Mouse (Mus musculus) yolk sac, embryonic 10.5 days (tissue): ENCODE measurements around the gene 1700001J03Rik.
"Not testable (repeated sequence)": the region's sequence is repeated elsewhere in the genome, so short reads cannot be mapped to it uniquely, and the experiment has no call there.

ENCODE experiments used
- DNase-seq: peaks from one replicate; pipeline ENCODE4 v3.0.0-alpha.2; 2017; ENCODE audit warnings: low spot score

The 1700001J03Rik gene

GRCm38 (mm10) chr5:146188144-146188543, 3.0 kb upstream of the 1700001J03Rik start:
- no peak for DNase-seq

GRCm38 (mm10) chr5:146187441-146187840, 2.3 kb upstream of the 1700001J03Rik start:
- not testable (repeated sequence) for DNase-seq

- not testable (repeated sequence) for DNase-seq
Measured at GRCm38 (mm10) chr5:146172744-146173143, 12.4 kb downstream of the 1700001J03Rik start.

- DNase-seq: not testable (repeated sequence)
Measured at GRCm38 (mm10) chr5:146170621-146171020, 14.5 kb downstream of the 1700001J03Rik start, which contains the start of gene Gm6309. Gene Gm6309 (minus strand): TSS chr5:146170721.

GRCm38 (mm10) chr5:146160439-146160838, 24.7 kb downstream of the 1700001J03Rik start, which contains the start of gene Gm5565:
Gene Gm5565 (minus strand): TSS chr5:146160539.
- not testable (repeated sequence) for DNase-seq

DNA sequence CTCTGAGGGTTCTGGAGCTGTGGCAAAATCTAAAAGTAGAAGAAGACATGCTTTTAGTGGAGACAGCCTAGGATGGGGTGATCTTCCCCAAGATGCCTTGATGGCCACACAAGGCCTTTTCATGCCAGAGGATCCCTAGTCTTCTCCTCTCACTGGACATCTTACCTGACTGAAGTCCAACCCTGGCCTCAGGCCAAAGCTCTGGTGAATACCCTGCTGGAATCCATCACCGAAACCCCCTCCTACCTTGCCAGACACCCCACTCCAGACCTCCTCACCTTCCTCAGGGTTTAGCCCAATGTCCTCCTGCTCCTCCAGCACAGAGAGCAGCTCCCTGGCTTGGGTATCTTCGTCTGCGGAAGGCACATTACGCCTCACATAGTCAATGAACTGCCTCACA, 26.8 kb downstream of the 1700001J03Rik start:
- not testable (repeated sequence) for DNase-seq

DNA sequence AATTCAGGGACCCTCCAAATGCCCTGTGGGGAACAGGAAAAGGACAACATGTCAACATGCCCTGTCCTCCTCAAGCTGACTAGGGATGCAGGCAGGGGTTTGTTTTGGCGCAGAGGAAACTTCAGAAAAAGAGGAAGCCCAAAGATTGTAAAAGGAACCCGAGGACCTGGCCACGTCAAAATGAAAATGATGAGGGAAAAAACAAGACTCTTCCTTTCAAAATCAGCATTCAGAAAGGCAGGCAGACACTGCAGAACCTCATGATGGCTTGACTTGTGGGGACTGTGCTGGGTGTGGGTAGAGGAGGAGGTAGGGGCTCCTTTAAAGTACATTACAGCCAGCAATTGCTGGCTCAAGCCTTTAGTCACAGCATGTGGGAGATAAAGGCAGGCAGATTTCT, 34.6 kb downstream of the 1700001J03Rik start:
- no peak for DNase-seq

DNA sequence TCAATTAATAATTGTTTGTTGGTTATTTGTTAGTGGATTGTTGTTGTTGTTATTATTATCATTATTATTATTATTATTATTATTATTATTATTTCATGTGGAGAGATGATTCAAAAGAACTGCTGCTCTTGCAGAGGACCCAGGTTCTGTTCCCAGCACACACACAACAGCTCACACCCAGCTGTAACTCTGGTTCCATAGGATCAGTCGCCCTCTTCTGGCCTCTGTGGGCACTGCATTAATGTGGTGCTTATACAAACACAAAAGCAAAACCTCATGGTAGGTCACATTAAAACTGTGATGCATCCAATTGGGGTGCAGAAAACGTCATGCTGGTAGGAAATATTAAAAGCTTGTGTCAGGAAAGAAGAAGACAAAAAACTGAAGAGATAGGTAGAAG, 37.2 kb downstream of the 1700001J03Rik start:
- DNase-seq: no peak
